Mouse (Mus musculus): ENCODE data around the gene Trib3.

DNA sequence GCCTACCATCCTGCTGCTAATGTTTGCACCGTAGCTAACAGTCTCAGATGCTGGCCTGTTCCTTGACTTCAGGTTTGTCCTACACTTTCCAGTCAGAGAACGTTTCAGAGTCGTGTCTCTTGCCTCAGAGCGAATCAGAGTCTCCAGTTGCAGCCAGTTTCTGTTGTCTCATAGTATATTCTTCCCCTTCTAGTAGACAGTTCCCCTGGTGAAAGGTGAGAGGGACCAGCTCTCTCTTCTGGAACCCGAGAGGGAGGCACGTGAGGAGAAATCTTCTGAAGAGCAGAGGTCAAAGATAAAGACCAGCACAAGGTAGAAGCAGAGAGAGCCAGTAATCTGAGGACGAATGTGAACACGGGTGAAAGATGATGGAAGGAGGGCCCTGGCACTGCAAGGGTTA, 55.8 kb downstream of the Trib3 start:
- TF ChIP-seq CTCF (IDR thresholded peaks at IDR 0.05): no peak
- no peak for TF ChIP-seq EP300 (IDR thresholded peaks at IDR 0.05)
